Mouse (Mus musculus): ENCODE measurements around the gene Echs1. TPM values are rescaled to one million over a fixed set of nuclear protein-coding genes. Genes with fewer than 3 reads are reported as not detected.

Gene Echs1
- total and polyA plus RNA-seq, 3 experiments, result 43.3 to 72.0 (median 47.8) TPM

GRCm38 (mm10) chr7:140121338-140121910, 5.1 kb upstream of the Echs1 start (continued):
- TF ChIP-seq BHLHE40 (IDR thresholded peaks at IDR 0.05; ENCODE audit: low read depth, low read length), result peak; percentile 37; the same call in 1 of the 2 replicates
- no peak for TF ChIP-seq POLR2AphosphoS2 (IDR thresholded peaks at IDR 0.05; ENCODE audit: low read depth, low read length)
- peak; percentile 47; the same call in 1 of the 2 replicates for TF ChIP-seq ZNF384 (IDR thresholded peaks at IDR 0.05; ENCODE audit: low read depth, low read length)
- TF ChIP-seq HCFC1 (IDR thresholded peaks at IDR 0.05; ENCODE audit: low read depth, low read length), result no peak
- TF ChIP-seq SMC3 (IDR thresholded peaks at IDR 0.05; ENCODE audit: low read depth, low read length), result no peak
- TF ChIP-seq E2F4 (IDR thresholded peaks at IDR 0.05; ENCODE audit: insufficient replicate concordance, low read depth, low read length), result no peak
- no peak for TF ChIP-seq USF2 (conservative IDR thresholded peaks at IDR 0.05; ENCODE audit: low read depth, low read length)

DNA sequence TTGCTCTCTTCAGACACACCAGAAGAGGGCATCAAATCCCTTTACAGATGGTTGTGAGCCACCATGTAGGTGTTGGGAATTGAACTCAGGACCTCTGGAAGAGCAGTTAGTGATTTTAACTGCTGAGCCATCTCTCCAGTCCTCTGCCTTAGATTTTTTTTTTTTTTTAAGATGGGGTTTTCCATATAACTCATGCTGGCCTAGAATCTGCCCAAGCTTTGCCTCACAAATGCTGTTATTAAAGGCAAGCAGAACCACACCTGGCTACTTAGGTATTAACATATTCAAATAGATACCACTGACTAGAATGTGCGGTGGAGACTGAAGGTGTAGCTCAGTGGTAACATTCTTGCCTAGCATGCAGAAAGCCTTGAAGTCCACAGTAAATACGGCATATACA, 4.2 kb upstream of the Echs1 start:
- no peaks in the 10 kb centered on the region; the same call in 1 of the 2 replicates for H3K79me2 ChIP-seq (replicated peaks; ENCODE audit: control insufficient read depth, extremely low read depth, insufficient read depth, poor library complexity, severe bottlenecking)
- in situ Hi-C loops (cut with MboI; ENCODE audit: low pct_ligation_motif_present, low pct_unique_long_range_greater_than_20kb, low sequenced_read_pairs), result no loop called here
- H3K27me3 ChIP-seq (replicated peaks), result no peaks in the 10 kb centered on the region
- TF ChIP-seq ETS1 (conservative IDR thresholded peaks at IDR 0.05; ENCODE audit: low read depth, low read length) (peak; percentile 31; the same call in 1 of the 2 replicates), POLR2AphosphoS2 (IDR thresholded peaks at IDR 0.05; ENCODE audit: low read depth, low read length) (no peak), CTCF (conservative IDR thresholded peaks at IDR 0.05 in 1 of 2, IDR thresholded peaks at IDR 0.05 in 1 of 2; ENCODE audit: low read depth in 2 of 2, low read length in 2 of 2) (0 out of 4 replicates have a peak, but pooled peaks of 1 of the 2 experiments have one; percentile 7), ZNF384 (IDR thresholded peaks at IDR 0.05; ENCODE audit: low read depth, low read length) (peak; percentile 92), IRF4 (IDR thresholded peaks at IDR 0.05; ENCODE audit: low read depth, low read length) (no peak), GABPA (IDR thresholded peaks at IDR 0.05; ENCODE audit: insufficient replicate concordance, low read depth, low read length) (no peak), USF2 (conservative IDR thresholded peaks at IDR 0.05; ENCODE audit: low read depth, low read length) (no peak), MAFK (IDR thresholded peaks at IDR 0.05; ENCODE audit: insufficient replicate concordance, low read length) (no peak), POLR2A (IDR thresholded peaks at IDR 0.05; ENCODE audit: low read depth, low read length) (no peak), MEF2A (IDR thresholded peaks at IDR 0.05; ENCODE audit: borderline replicate concordance, low read depth, low read length) (no peak; the same call in 1 of the 2 replicates), PAX5 (IDR thresholded peaks at IDR 0.05; ENCODE audit: low read length) (no peak), EP300 (IDR thresholded peaks at IDR 0.05; ENCODE audit: low read length) (peak; percentile 57), JUND (conservative IDR thresholded peaks at IDR 0.05; ENCODE audit: low read depth, low read length) (no peak), JUN (IDR thresholded peaks at IDR 0.05; ENCODE audit: insufficient read depth, low read depth, low read length) (no peak), ELF1 (IDR thresholded peaks at IDR 0.05; ENCODE audit: low read depth, low read length) (no peak), TBP (conservative IDR thresholded peaks at IDR 0.05; ENCODE audit: low read depth, low read length) (no peak), MAX (IDR thresholded peaks at IDR 0.05; ENCODE audit: low read length) (no peak), TCF12 (IDR thresholded peaks at IDR 0.05; ENCODE audit: low read depth, low read length) (0 out of 2 replicates have a peak, but pooled peaks have one; percentile 33), E2F4 (IDR thresholded peaks at IDR 0.05; ENCODE audit: insufficient replicate concordance, low read depth, low read length) (no peak), BHLHE40 (IDR thresholded peaks at IDR 0.05; ENCODE audit: low read depth, low read length) (no peak), MAZ (IDR thresholded peaks at IDR 0.05; ENCODE audit: low read depth, low read length) (no peak)
- no peak for DNase-seq (ENCODE audit: extremely low read depth)
- dilution Hi-C loops (cut with MboI; ENCODE audit: extremely low pct_ligation_motif_present, extremely low pct_unique_long_range_greater_than_20kb, low sequenced_read_pairs), result no loop called here
- peaks cover 0 to 6% of the 10 kb centered on the region in 2 experiments for H3K36me3 ChIP-seq (replicated peaks in 1 of 2; ENCODE audit: control insufficient read depth in 1 of 2, insufficient read depth in 1 of 2, low read length in 1 of 2)
- H3K4me2 ChIP-seq (ENCODE audit: insufficient read depth, low read depth, poor library complexity, severe bottlenecking), result no peak overlapping the region
- no peaks in the 10 kb centered on the region for H3K9me3 ChIP-seq (replicated peaks; ENCODE audit: low read length)
- H3K4me1 ChIP-seq (ENCODE audit: control insufficient read depth in 1 of 2, insufficient read depth in 2 of 2), result peaks cover 18 to 70% of the 10 kb centered on the region in 2 experiments
- no peak overlapping the region for H3K27ac ChIP-seq (ENCODE audit: insufficient read depth, low read depth)
- no peak overlapping the region for H3K4me3 ChIP-seq (replicated peaks in 1 of 3; ENCODE audit: low read depth in 2 of 3, low read length in 2 of 3, poor library complexity in 1 of 3)
- H3K9ac ChIP-seq (ENCODE audit: insufficient read depth, low read depth), result no peak overlapping the region

Measured in CH12.LX (cell line).